Mouse (Mus musculus) embryonic facial prominence, embryonic 15.5 days (tissue): ENCODE results near the gene Tbc1d10b. TPM values are rescaled to one million over a fixed set of nuclear protein-coding genes. Genes with fewer than 3 reads are reported as not detected.
"Not testable (repeated sequence)": the region's sequence is repeated elsewhere in the genome, so short reads cannot be mapped to it uniquely, and the experiment has no call there.

Experiments
- ATAC-seq: fragments of 200-750 bp; cut with Nextera tagmentation; 2 replicates; pipeline ENCODE4 v1.8.0; 2017; ENCODE audit warnings: low read depth, moderate TSS enrichment; ENCODE audit not compliant: insufficient number of reproducible peaks, low FRiP score, low TSS enrichment
- H3K27ac ChIP-seq: fragments of 300-500 bp; sonication (generic); replicated peaks from 2 replicates; pipeline ENCODE4 v1.5.1; 2015; ENCODE audit warnings: mild to moderate bottlenecking, inconsistent platforms
- H3K27me3 ChIP-seq: fragments of 300-500 bp; sonication (generic); 2 replicates; pipeline ENCODE4 v1.6.1; 2015; ENCODE audit warnings: inconsistent platforms
- H3K36me3 ChIP-seq: fragments of 300-500 bp; sonication (generic); 2 replicates; pipeline ENCODE4 v1.6.1; 2015; ENCODE audit warnings: mild to moderate bottlenecking, inconsistent platforms
- H3K4me1 ChIP-seq: fragments of 300-500 bp; sonication (generic); 2 replicates; pipeline ENCODE4 v1.6.1; 2015; ENCODE audit warnings: inconsistent platforms
- H3K4me2 ChIP-seq: fragments of 300-500 bp; sonication (generic); replicated peaks from 2 replicates; pipeline ENCODE4 v1.6.1; 2015; ENCODE audit warnings: mild to moderate bottlenecking, inconsistent platforms
- H3K4me3 ChIP-seq: fragments of 300-500 bp; sonication (generic); replicated peaks from 2 replicates; pipeline ENCODE4 v1.5.1; 2015; ENCODE audit warnings: mild to moderate bottlenecking, inconsistent platforms
- H3K9ac ChIP-seq: fragments of 300-500 bp; sonication (generic); 2 replicates; pipeline ENCODE4 v1.6.1; 2015; ENCODE audit warnings: inconsistent platforms
- H3K9me3 ChIP-seq: fragments of 300-500 bp; sonication (generic); replicated peaks from 2 replicates; pipeline ENCODE4 v1.6.1; 2016; ENCODE audit warnings: inconsistent platforms
- WGBS: fragments of 180-500 bp; shearing (Covaris S2); methylation state at CpG from one replicate; pipeline ENCODE4 v1.1.7; 2015; 5-methylcytosine and 5-hydroxymethylcytosine counted together
- polyA plus RNA-seq: library from polyadenylated mRNA; unstranded; fragments of >200 nt; fragmentation: Nextera tagmentation; extraction: Ambion mirVana; gene quantifications from 2 replicates; pipeline ENCODE4 v1.2.1, GENCODE M21; 2015

The Tbc1d10b gene
- polyA plus RNA-seq, 1 experiment from 2014 or later = 32.5 TPM

DNA sequence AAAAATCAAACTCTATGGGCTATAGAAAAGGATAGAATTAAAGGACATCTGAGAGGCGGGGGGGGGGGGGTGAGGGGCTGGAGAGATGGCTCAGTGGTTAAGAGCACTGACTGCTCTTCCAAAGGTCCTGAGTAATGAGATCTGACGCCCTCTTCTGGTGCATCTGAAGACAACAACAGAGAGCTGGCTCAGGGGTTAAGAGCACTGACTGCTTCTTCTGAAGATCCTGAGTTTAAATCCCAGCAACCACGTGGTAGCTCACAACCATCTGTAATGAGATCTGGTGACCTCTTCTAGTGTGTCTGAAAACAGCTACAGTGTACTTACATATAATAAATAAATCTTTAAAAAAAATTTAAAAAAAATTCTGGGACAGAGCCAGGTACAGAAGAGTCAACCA, 26.5 kb downstream of the Tbc1d10b start:
- not testable (repeated sequence) for H3K27me3 ChIP-seq, ATAC-seq, H3K27ac ChIP-seq, H3K9ac ChIP-seq, H3K36me3 ChIP-seq, H3K4me3 ChIP-seq, H3K9me3 ChIP-seq, H3K4me1 ChIP-seq, H3K4me2 ChIP-seq
- 26% methylated on average over 3 of the region's 3 CpGs for WGBS

DNA sequence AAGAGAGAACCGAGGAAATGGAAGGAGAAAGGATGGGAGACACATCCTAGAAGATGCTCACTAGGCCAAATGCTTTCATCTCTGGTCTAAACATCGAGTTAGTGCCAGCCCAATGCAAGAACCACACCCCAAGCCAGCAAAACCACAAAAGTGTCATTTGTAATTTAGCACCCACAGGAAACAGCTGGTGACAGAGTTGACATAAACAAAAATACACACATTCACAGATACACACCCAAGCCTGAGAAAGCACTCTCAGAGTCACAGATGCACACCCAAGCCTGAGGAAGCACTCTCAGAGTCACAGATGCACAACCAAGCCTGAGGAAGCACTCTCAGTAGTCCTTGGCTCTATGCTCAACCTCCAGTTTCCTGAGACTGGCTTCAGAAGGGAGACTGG, 27.5 kb downstream of the Tbc1d10b start:
- no peak overlapping the region for H3K9ac ChIP-seq
- 53% methylated on average over 2 of the region's 2 CpGs for WGBS
- no peak overlapping the region for H3K4me2 ChIP-seq
- H3K27ac ChIP-seq = no peak overlapping the region
- no peaks in the 10 kb centered on the region for H3K36me3 ChIP-seq
- ATAC-seq = no peak
- H3K4me3 ChIP-seq = no peak overlapping the region
- H3K4me1 ChIP-seq = no peaks in the 10 kb centered on the region
- H3K9me3 ChIP-seq = no peaks in the 10 kb centered on the region
- no peaks in the 10 kb centered on the region for H3K27me3 ChIP-seq

DNA sequence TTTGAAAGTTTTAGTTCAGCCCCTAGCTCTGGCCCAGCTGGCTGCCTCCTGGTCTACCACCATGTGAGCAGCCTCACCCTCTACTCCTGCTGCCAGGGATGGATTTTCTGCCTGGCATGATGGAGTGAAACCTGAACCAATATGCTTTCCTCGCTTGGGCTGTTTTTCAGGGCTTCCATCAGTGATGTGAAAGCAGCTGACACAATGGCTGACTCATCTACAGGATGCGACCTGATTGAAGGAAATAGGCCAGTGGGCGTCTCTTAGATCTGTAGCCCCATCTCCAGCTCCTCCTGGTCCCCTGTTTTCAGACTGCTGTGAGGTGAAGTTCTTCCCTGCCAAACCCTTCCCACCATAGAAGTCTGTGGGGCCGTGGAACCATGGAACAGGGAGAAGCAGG, 31.3 kb downstream of the Tbc1d10b start:
- Histone ChIP-seq H3K9me3 (no peaks in the 10 kb centered on the region), H3K36me3 (no peaks in the 10 kb centered on the region), H3K4me2 (no peak overlapping the region), H3K27me3 (no peaks in the 10 kb centered on the region), H3K4me1 (no peaks in the 10 kb centered on the region), H3K4me3 (no peak overlapping the region), H3K27ac (no peak overlapping the region), H3K9ac (no peak overlapping the region)
- no peak for ATAC-seq
- 68% methylated on average over 4 of the region's 4 CpGs for WGBS

DNA sequence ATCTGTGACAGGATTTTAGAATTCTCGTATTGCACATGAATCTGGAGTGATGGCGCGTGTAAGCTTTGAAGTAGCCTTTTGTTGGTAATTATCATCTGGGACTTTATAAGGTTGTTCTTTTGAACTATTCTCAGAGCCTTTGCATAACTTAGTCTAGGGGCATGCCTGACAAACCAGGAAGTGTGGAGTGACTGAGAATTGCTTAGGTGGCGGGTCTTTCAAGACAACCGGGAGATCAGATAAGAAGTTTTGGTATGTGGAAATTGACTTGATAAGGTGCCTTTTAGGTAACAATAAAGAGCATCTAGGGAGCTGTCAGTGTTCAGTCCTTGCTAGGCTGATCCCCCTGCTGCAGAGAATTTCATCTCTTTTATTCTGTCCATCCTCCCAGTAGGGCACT, 41.8 kb downstream of the Tbc1d10b start:
- H3K4me3 ChIP-seq = no peak overlapping the region
- no peak for ATAC-seq
- H3K27me3 ChIP-seq = no peaks in the 10 kb centered on the region
- H3K9ac ChIP-seq = no peak overlapping the region
- WGBS = 75% methylated on average over 5 of the region's 5 CpGs
- no peaks in the 10 kb centered on the region for H3K36me3 ChIP-seq
- no peaks in the 10 kb centered on the region for H3K4me1 ChIP-seq
- no peak overlapping the region for H3K27ac ChIP-seq
- no peak overlapping the region for H3K4me2 ChIP-seq
- H3K9me3 ChIP-seq = no peaks in the 10 kb centered on the region

DNA sequence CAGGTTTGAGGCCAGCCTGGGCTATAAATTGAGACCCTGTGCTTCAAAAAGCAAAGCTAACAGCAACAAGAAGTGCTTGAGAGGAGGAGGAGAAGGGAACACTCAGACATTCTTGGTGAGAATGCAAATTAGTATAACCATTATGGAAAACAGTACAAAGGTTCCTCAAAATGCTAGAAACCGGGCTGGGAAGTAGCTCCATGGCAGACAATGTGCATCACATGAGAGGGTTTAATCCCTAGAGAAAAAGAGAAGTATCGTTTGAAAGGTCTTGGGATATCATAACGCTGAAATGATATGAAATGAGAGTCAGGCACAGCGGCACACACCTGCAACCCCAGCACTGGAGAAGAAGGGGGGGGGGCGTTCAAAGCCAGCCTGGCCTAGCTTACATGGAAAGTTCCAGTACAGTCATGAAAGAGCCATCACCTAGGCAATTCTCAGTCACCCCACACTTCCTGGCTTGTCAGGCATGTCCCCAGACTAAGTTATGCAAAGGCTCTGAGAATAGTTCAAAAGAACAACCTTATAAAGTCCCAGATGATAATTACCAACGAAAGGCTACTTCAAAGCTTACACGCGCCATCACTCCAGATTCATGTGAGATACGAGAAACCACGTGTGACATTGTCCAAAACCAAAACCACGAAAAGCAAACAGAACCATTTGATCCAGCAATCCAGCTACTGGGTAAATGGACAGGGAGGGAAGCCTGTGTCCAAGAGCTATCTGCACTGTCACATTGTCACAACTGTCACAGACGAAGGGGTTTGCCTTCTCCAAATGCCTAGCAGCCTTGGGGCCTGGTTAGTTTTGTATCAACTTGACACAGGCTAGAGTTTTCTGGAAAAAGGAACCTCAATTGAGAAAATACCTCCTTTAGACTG, 42.4 kb downstream of the Tbc1d10b start:
- Histone ChIP-seq H3K4me2 (no peak overlapping the region), H3K4me1 (no peaks in the 10 kb centered on the region), H3K36me3 (no peaks in the 10 kb centered on the region), H3K9ac (no peak overlapping the region), H3K9me3 (no peaks in the 10 kb centered on the region), H3K27ac (no peak overlapping the region), H3K4me3 (no peak overlapping the region), H3K27me3 (no peaks in the 10 kb centered on the region)
- no peak for ATAC-seq
- 76% methylated on average over 12 of the region's 12 CpGs for WGBS

DNA sequence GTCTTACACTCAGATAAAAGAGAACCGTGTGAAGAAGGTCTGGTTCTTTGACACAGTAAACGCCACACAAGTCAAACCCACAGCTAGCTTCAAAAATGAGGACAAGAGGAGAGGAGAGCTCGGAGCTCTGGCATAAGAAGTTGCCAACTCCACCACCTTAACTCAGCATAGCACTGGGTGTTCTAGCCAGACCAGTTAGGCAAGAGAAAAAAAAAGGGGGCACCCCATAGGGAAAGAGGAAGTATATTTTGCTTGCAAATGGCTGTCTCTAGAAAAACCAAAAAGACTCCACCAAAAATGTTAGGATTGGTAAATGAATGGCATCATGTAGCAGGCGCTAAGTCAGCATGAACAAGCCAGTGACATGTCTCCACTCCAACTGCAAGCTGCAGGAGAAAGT, 44.3 kb downstream of the Tbc1d10b start:
- Histone ChIP-seq H3K9me3 (no peaks in the 10 kb centered on the region), H3K27me3 (no peaks in the 10 kb centered on the region), H3K4me1 (no peaks in the 10 kb centered on the region), H3K36me3 (no peaks in the 10 kb centered on the region), H3K4me2 (no peak overlapping the region), H3K27ac (no peak overlapping the region), H3K9ac (no peak overlapping the region), H3K4me3 (no peak overlapping the region)
- no peak for ATAC-seq
- WGBS = 82% methylated on average over 4 of the region's 4 CpGs

DNA sequence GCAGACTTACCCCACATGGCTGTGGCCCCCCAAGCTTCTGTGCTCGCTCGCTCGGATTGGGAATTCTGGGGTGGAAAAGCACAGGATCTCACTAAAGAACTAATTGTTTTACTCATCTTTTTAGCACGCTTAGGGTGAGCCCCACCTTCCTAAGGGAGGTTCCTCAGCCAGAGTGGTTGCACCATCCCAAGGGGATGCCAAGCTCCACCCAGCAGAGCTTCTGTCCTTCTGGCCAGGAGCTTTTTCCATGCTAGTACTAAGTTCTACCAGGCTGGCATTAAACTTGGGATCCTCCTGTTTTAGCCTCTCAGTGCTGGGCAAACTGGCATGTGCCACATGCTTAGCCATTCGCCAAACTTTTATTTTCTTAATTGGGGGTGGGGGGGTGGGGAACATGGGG, 45.7 kb downstream of the Tbc1d10b start:
- H3K9me3 ChIP-seq = no peaks in the 10 kb centered on the region
- no peak for ATAC-seq
- WGBS = 82% methylated on average over 5 of the region's 5 CpGs
- H3K36me3 ChIP-seq = no peaks in the 10 kb centered on the region
- H3K4me3 ChIP-seq = no peak overlapping the region
- no peak overlapping the region for H3K27ac ChIP-seq
- no peaks in the 10 kb centered on the region for H3K4me1 ChIP-seq
- H3K4me2 ChIP-seq = no peak overlapping the region
- no peaks in the 10 kb centered on the region for H3K27me3 ChIP-seq
- H3K9ac ChIP-seq = no peak overlapping the region

DNA sequence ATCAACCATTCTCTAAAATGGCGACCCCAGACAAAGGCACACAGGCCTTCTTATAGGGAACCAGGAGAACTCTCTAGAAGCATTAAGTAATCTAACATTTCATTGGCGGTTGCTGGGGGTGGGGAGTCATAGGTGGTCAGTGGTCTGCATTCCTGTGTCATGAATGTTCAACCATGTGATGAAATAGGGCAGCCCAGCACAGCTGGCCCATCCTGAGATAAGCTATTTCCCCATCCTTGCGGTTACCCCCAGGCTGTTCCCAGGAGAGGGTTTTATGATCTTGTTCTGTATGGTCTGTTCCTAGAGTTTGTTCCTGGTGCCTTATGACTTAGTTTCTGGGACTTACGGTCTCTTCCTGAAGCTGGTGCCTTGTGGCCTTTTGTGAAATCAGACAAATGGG, 50.7 kb downstream of the Tbc1d10b start:
- Histone ChIP-seq H3K27me3 (no peaks in the 10 kb centered on the region), H3K4me2 (no peak overlapping the region), H3K9me3 (no peaks in the 10 kb centered on the region), H3K27ac (no peak overlapping the region), H3K36me3 (no peaks in the 10 kb centered on the region), H3K4me3 (no peak overlapping the region), H3K4me1 (no peaks in the 10 kb centered on the region), H3K9ac (no peak overlapping the region)
- 91% methylated on average over 4 of the region's 4 CpGs for WGBS
- ATAC-seq = no peak

DNA sequence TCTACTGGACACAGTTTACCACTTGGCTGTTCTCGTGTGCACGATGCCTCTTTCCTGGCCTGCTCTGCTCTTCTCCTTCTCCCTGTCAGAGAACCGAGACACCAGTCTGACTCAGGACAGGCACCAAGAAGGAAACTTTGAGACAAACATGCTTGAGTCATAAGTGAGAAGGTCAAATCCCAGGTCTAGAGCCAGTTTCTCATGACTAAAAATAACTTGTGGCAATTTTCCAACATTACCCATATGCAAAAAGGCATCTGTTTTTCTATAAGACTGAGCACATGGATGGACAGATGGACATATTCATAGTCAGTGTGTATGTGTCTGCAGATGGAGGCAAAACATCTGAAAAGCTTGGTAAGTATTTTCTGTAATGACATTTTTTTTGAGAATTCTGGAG, 54.8 kb downstream of the Tbc1d10b start:
- no peak overlapping the region for H3K4me2 ChIP-seq

DNA sequence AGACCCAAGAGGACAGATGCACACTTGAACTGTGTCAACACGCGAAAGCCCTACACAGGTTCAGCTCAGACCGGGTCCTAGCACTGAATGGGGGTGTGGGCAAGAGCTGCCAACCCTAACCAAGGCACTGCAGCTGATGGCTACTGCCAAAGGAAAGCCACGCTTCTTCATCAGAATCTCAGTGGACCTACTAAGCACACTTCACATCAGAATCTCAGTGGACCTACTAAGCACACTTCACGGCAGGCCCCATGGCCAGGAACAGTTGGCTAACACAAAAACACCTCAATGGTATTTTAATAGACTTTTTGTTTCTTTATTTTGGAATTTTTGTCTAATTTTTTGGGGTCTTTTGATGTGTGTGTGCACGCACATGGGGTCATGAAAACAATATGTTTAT, 55.8 kb downstream of the Tbc1d10b start:
- no peak overlapping the region for H3K4me3 ChIP-seq
- H3K9me3 ChIP-seq = no peaks in the 10 kb centered on the region
- H3K27me3 ChIP-seq = no peaks in the 10 kb centered on the region
- no peak overlapping the region for H3K9ac ChIP-seq
- H3K36me3 ChIP-seq = no peaks in the 10 kb centered on the region
- H3K4me2 ChIP-seq = no peak overlapping the region
- ATAC-seq = no peak
- H3K27ac ChIP-seq = no peak overlapping the region
- no peaks in the 10 kb centered on the region for H3K4me1 ChIP-seq
- WGBS = 89% methylated on average over 6 of the region's 6 CpGs

More for the DNA sequence above, 54.8 kb downstream of the Tbc1d10b start:
- Histone ChIP-seq H3K9ac (no peak overlapping the region), H3K4me1 (no peaks in the 10 kb centered on the region), H3K9me3 (no peaks in the 10 kb centered on the region), H3K4me3 (no peak overlapping the region), H3K36me3 (no peaks in the 10 kb centered on the region), H3K27ac (no peak overlapping the region), H3K27me3 (no peaks in the 10 kb centered on the region)
- ATAC-seq = no peak
- 76% methylated on average over 3 of the region's 3 CpGs for WGBS

DNA sequence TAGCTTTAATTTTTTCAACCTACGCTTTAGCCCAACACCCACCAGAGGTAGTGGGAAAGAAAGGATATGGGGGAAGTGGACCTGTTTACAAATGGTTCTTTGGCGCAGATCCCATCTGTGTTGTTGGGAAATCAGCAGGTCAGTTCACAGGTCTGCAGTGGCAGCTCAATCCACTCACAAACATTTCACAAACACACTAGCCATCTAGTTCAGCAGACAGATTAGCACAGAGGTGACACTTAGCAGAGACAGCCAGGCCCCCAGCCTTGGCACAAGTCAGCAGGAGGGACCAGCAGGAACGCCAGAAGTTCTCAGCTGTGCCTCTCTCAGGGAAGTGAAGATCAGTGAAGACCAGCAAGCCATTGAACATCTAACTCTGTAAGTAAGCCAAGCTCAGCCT, 60.4 kb downstream of the Tbc1d10b start:
- no peak overlapping the region for H3K4me2 ChIP-seq
- no peak for ATAC-seq
- no peaks in the 10 kb centered on the region for H3K27me3 ChIP-seq
- WGBS = 68% methylated on average over 3 of the region's 3 CpGs
- H3K9ac ChIP-seq = no peak overlapping the region
- H3K4me3 ChIP-seq = no peak overlapping the region
- H3K36me3 ChIP-seq = no peaks in the 10 kb centered on the region
- H3K4me1 ChIP-seq = no peaks in the 10 kb centered on the region
- H3K9me3 ChIP-seq = no peaks in the 10 kb centered on the region
- H3K27ac ChIP-seq = no peak overlapping the region
